Mouse (Mus musculus) CD4-positive, CD25-positive, alpha-beta regulatory T cell (primary cell): ENCODE results near the gene Lilra5. TPM values are rescaled to one million over a fixed set of nuclear protein-coding genes. Genes with fewer than 3 reads are reported as not detected.

Source experiments
- polyA plus RNA-seq: library from polyadenylated mRNA; unstranded; fragments of 100-300 nt; shearing (Covaris generic); gene quantifications from one replicate; pipeline ENCODE4 v1.2.1, GENCODE M21; 2017

Lilra5 gene
- polyA plus RNA-seq: not detected

GRCm38 (mm10) chr7:4237454-4237853 is at the start of gene Lilra5:
Lilra5 (plus strand) TSS chr7:4237754.

Other genes with a start within 250 kb of the Lilra5 start
- gene Lair1, start 174.6 kb upstream of the Lilra5 start, polyA plus RNA-seq: 3.4 TPM
- gene Ttyh1, start 118.3 kb upstream of the Lilra5 start, polyA plus RNA-seq: 0.43 TPM
- gene Leng8, start 100.7 kb upstream of the Lilra5 start, polyA plus RNA-seq: 188 TPM
- gene Leng9, start 87.4 kb upstream of the Lilra5 start, polyA plus RNA-seq: 11.3 TPM
- gene Cdc42ep5, start 72.9 kb upstream of the Lilra5 start, polyA plus RNA-seq: not detected
- gene Ncr1, start 100.0 kb downstream of the Lilra5 start, polyA plus RNA-seq: not detected
- gene Gp6, start 160.0 kb downstream of the Lilra5 start, polyA plus RNA-seq: not detected
- gene Rdh13, start 207.9 kb downstream of the Lilra5 start, polyA plus RNA-seq: 4.9 TPM
- 20.0 TPM for gene Eps8l1, start 222.9 kb downstream of the Lilra5 start, polyA plus RNA-seq